Mouse (Mus musculus): ENCODE results near the gene Polr2i. TPM values are rescaled to one million over a fixed set of nuclear protein-coding genes. Genes with fewer than 3 reads are reported as not detected.
A peak's percentile ranks its signal among the peaks of the same experiment; 100 is the strongest.
"Not testable (repeated sequence)": the region's sequence is repeated elsewhere in the genome, so short reads cannot be mapped to it uniquely, and the experiment has no call there.

The Polr2i gene
- polyA plus RNA-seq, 1 experiment from 2014 or later = 163 TPM

GRCm38 (mm10) chr7:30200200-30200599 is 31.5 kb upstream of the Polr2i start:
- no peaks in the 10 kb centered on the region for H3K27me3 ChIP-seq (ENCODE audit: control insufficient read depth, insufficient read depth, low read length)
- ATAC-seq (ENCODE audit: low FRiP score) (no peak), DNase-seq (ENCODE audit: low spot score, missing footprints) (no peak)
- WGBS = 84% methylated on average over 5 of the region's 5 CpGs
- H3K27ac ChIP-seq (ENCODE audit: low read depth, low read length) = no peak overlapping the region
- H3K4me3 ChIP-seq (ENCODE audit: low read depth, low read length) = no peak overlapping the region
- H3K9ac ChIP-seq (ENCODE audit: low read length) = no peak overlapping the region
- H3K4me2 ChIP-seq = no peak overlapping the region
- H3K9me3 ChIP-seq (ENCODE audit: control insufficient read depth, low read length) = no peaks in the 10 kb centered on the region
- peaks cover 6% of the 10 kb centered on the region for H3K4me1 ChIP-seq (ENCODE audit: control insufficient read depth, insufficient read depth, low read length)
- no peaks in the 10 kb centered on the region for H3K36me3 ChIP-seq (ENCODE audit: control insufficient read depth, insufficient read depth, low read length)

GRCm38 (mm10) chr7:30200661-30201060 is 31.1 kb upstream of the Polr2i start:
- not testable (repeated sequence) for H3K4me1 ChIP-seq (ENCODE audit: control insufficient read depth, insufficient read depth, low read length); DNase-seq (ENCODE audit: low spot score, missing footprints); H3K4me2 ChIP-seq; H3K9ac ChIP-seq (ENCODE audit: low read length); H3K27ac ChIP-seq (ENCODE audit: low read depth, low read length); ATAC-seq (ENCODE audit: low FRiP score); H3K4me3 ChIP-seq (ENCODE audit: low read depth, low read length); H3K36me3 ChIP-seq (ENCODE audit: control insufficient read depth, insufficient read depth, low read length); H3K27me3 ChIP-seq (ENCODE audit: control insufficient read depth, insufficient read depth, low read length); H3K9me3 ChIP-seq (ENCODE audit: control insufficient read depth, low read length)
- WGBS = 90% methylated on average over 5 of the region's 5 CpGs

- H3K4me3 ChIP-seq (ENCODE audit: low read depth, low read length) = no peak overlapping the region
- DNase-seq (ENCODE audit: low spot score, missing footprints) (no peak), ATAC-seq (ENCODE audit: low FRiP score) (no peak)
- WGBS = 82% methylated on average over 11 of the region's 11 CpGs
- no peaks in the 10 kb centered on the region for H3K9me3 ChIP-seq (ENCODE audit: control insufficient read depth, low read length)
- no peak overlapping the region for H3K27ac ChIP-seq (ENCODE audit: low read depth, low read length)
- H3K9ac ChIP-seq (ENCODE audit: low read length) = no peak overlapping the region
- peaks cover 4% of the 10 kb centered on the region for H3K4me1 ChIP-seq (ENCODE audit: control insufficient read depth, insufficient read depth, low read length)
- H3K4me2 ChIP-seq = no peak overlapping the region
- no peaks in the 10 kb centered on the region for H3K27me3 ChIP-seq (ENCODE audit: control insufficient read depth, insufficient read depth, low read length)
- no peaks in the 10 kb centered on the region for H3K36me3 ChIP-seq (ENCODE audit: control insufficient read depth, insufficient read depth, low read length)
These were observed 28.7 kb upstream of the Polr2i start for GRCm38 (mm10) chr7:30202895-30203690.

GRCm38 (mm10) chr7:30204380-30204779 is 27.4 kb upstream of the Polr2i start:
- no peak overlapping the region; the same call in 1 of the 2 replicates for H3K27ac ChIP-seq (ENCODE audit: low read depth, low read length)
- H3K4me1 ChIP-seq (ENCODE audit: control insufficient read depth, insufficient read depth, low read length) = peaks cover 4% of the 10 kb centered on the region
- no peak for DNase-seq (ENCODE audit: low spot score, missing footprints)
- ATAC-seq (ENCODE audit: low FRiP score) = no peak
- no peak overlapping the region for H3K4me2 ChIP-seq
- H3K9ac ChIP-seq (ENCODE audit: low read length) = no peak overlapping the region
- H3K27me3 ChIP-seq (ENCODE audit: control insufficient read depth, insufficient read depth, low read length) = no peaks in the 10 kb centered on the region
- no peaks in the 10 kb centered on the region for H3K36me3 ChIP-seq (ENCODE audit: control insufficient read depth, insufficient read depth, low read length)
- WGBS = 24% methylated on average over 8 of the region's 8 CpGs
- H3K4me3 ChIP-seq (ENCODE audit: low read depth, low read length) = no peak overlapping the region
- no peaks in the 10 kb centered on the region for H3K9me3 ChIP-seq (ENCODE audit: control insufficient read depth, low read length)

GRCm38 (mm10) chr7:30205383-30205782 is 26.4 kb upstream of the Polr2i start:
- DNase-seq (ENCODE audit: low spot score, missing footprints) (peak; percentile 95), ATAC-seq (ENCODE audit: low FRiP score) (no peak)
- H3K4me2 ChIP-seq = no peak overlapping the region
- no peaks in the 10 kb centered on the region for H3K9me3 ChIP-seq (ENCODE audit: control insufficient read depth, low read length)
- no peak overlapping the region for H3K4me3 ChIP-seq (ENCODE audit: low read depth, low read length)
- H3K27ac ChIP-seq (ENCODE audit: low read depth, low read length) = no peak overlapping the region
- 4% methylated on average over 2 of the region's 2 CpGs for WGBS
- H3K36me3 ChIP-seq (ENCODE audit: control insufficient read depth, insufficient read depth, low read length) = no peaks in the 10 kb centered on the region
- no peak overlapping the region for H3K9ac ChIP-seq (ENCODE audit: low read length)
- H3K4me1 ChIP-seq (ENCODE audit: control insufficient read depth, insufficient read depth, low read length) = peaks cover 4% of the 10 kb centered on the region
- H3K27me3 ChIP-seq (ENCODE audit: control insufficient read depth, insufficient read depth, low read length) = no peaks in the 10 kb centered on the region

- 59% methylated on average over 5 of the region's 5 CpGs for WGBS
- not testable (repeated sequence) for H3K4me1 ChIP-seq (ENCODE audit: control insufficient read depth, insufficient read depth, low read length); H3K27me3 ChIP-seq (ENCODE audit: control insufficient read depth, insufficient read depth, low read length); H3K27ac ChIP-seq (ENCODE audit: low read depth, low read length); ATAC-seq (ENCODE audit: low FRiP score); H3K4me2 ChIP-seq; H3K4me3 ChIP-seq (ENCODE audit: low read depth, low read length); H3K9ac ChIP-seq (ENCODE audit: low read length); H3K36me3 ChIP-seq (ENCODE audit: control insufficient read depth, insufficient read depth, low read length); H3K9me3 ChIP-seq (ENCODE audit: control insufficient read depth, low read length)
- peak; percentile 53 for DNase-seq (ENCODE audit: low spot score, missing footprints)
These were observed 25.4 kb upstream of the Polr2i start for GRCm38 (mm10) chr7:30206364-30206763.

GRCm38 (mm10) chr7:30211025-30211424 is 20.7 kb upstream of the Polr2i start:
- 25% methylated on average over 4 of the region's 4 CpGs for WGBS
- no peaks in the 10 kb centered on the region for H3K36me3 ChIP-seq (ENCODE audit: control insufficient read depth, insufficient read depth, low read length)
- H3K27me3 ChIP-seq (ENCODE audit: control insufficient read depth, insufficient read depth, low read length) = no peaks in the 10 kb centered on the region
- DNase-seq (ENCODE audit: low spot score, missing footprints) (peak; percentile 51), ATAC-seq (ENCODE audit: low FRiP score) (no peak)
- no peaks in the 10 kb centered on the region for H3K4me1 ChIP-seq (ENCODE audit: control insufficient read depth, insufficient read depth, low read length)
- no peak overlapping the region for H3K27ac ChIP-seq (ENCODE audit: low read depth, low read length)
- no peak overlapping the region for H3K9ac ChIP-seq (ENCODE audit: low read length)
- H3K4me3 ChIP-seq (ENCODE audit: low read depth, low read length) = no peak overlapping the region
- H3K9me3 ChIP-seq (ENCODE audit: control insufficient read depth, low read length) = no peaks in the 10 kb centered on the region
- no peak overlapping the region for H3K4me2 ChIP-seq

GRCm38 (mm10) chr7:30213881-30214280 is 17.9 kb upstream of the Polr2i start:
- no peak for DNase-seq (ENCODE audit: low spot score, missing footprints)
- Histone ChIP-seq H3K4me2 (no peak overlapping the region), H3K27me3 (ENCODE audit: control insufficient read depth, insufficient read depth, low read length) (no peaks in the 10 kb centered on the region), H3K27ac (ENCODE audit: low read depth, low read length) (no peak overlapping the region), H3K4me1 (ENCODE audit: control insufficient read depth, insufficient read depth, low read length) (no peaks in the 10 kb centered on the region), H3K9me3 (ENCODE audit: control insufficient read depth, low read length) (no peaks in the 10 kb centered on the region), H3K9ac (ENCODE audit: low read length) (no peak overlapping the region), H3K36me3 (ENCODE audit: control insufficient read depth, insufficient read depth, low read length) (no peaks in the 10 kb centered on the region), H3K4me3 (ENCODE audit: low read depth, low read length) (no peak overlapping the region)
- 89% methylated on average over 3 of the region's 3 CpGs for WGBS
- ATAC-seq (ENCODE audit: low FRiP score) = no peak

GRCm38 (mm10) chr7:30215875-30216274 is 15.9 kb upstream of the Polr2i start:
- Histone ChIP-seq H3K4me2 (no peak overlapping the region), H3K9ac (ENCODE audit: low read length) (no peak overlapping the region), H3K4me3 (ENCODE audit: low read depth, low read length) (no peak overlapping the region), H3K9me3 (ENCODE audit: control insufficient read depth, low read length) (no peaks in the 10 kb centered on the region), H3K36me3 (ENCODE audit: control insufficient read depth, insufficient read depth, low read length) (no peaks in the 10 kb centered on the region), H3K27me3 (ENCODE audit: control insufficient read depth, insufficient read depth, low read length) (no peaks in the 10 kb centered on the region), H3K4me1 (ENCODE audit: control insufficient read depth, insufficient read depth, low read length) (peaks cover 7% of the 10 kb centered on the region; the same call in 1 of the 2 replicates), H3K27ac (ENCODE audit: low read depth, low read length) (no peak overlapping the region)
- no peak for ATAC-seq (ENCODE audit: low FRiP score)
- peak; percentile 26 for DNase-seq (ENCODE audit: low spot score, missing footprints)
- 73% methylated on average over 3 of the region's 3 CpGs for WGBS
